Mouse (Mus musculus) embryo, embryonic 11.5 days (tissue): ENCODE data around the gene Txndc5.

Experiments
- DNase-seq: peaks from one replicate; pipeline ENCODE4 v3.0.0-alpha.2; 2012; ENCODE audit warnings: low read depth, low spot score

The Txndc5 gene

DNA sequence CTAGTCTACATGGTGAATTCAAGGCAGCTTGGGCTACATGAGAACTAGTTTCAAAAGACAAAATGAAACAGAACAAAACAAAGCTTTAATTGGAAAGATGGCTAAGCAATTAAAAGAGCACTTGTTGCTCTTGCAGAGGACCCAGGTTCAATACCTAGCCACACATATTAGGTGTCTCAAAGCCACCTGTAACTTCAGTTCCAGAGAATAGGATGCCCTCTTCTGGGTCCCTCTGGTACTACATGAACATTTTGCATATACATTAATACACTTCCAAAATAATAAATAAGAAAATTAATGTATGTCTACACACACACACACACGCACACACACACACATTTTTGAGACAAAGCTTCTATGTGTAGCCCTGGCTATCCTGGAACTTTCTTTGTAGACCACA, 65.2 kb downstream of the Txndc5 start:
- DNase-seq, result no peak

DNA sequence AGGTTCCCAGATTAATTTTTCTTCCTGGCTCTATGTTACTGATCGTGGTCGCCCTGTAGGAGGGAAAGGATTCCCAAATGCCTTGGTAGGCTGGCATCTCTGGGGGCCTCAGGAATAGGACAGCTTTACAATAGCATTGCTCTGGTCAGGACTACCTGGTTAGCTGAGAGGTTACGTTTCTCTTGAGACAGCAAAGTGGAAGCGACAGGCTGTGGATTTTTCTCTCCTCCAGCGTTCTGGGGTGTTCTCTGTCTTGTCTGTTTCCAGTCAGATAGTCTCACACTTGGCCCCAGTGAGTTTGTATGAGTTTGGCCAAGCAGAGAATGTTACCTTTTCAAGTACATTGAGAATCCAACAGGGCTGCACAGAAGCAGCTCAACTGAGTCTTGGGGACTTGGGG, 77.2 kb downstream of the Txndc5 start:
- no peak for DNase-seq
